Mouse (Mus musculus) G1E (cell line): ENCODE data around the gene Afmid.

Experiments used
- CTCF ChIP-seq: IDR thresholded peaks from 2 replicates; pipeline ENCODE4 v1.5.1; 2012; ENCODE audit warnings: low read depth, low read length, inconsistent platforms, mixed read lengths
- GATA1 ChIP-seq: IDR thresholded peaks from 2 replicates; pipeline ENCODE4 v1.6.1; 2012; ENCODE audit warnings: borderline replicate concordance, low read length, inconsistent platforms, mixed read lengths
- GATA2 ChIP-seq: IDR thresholded peaks from 2 replicates; pipeline ENCODE4 v1.6.1; 2012; ENCODE audit warnings: low read depth, low read length, inconsistent platforms, borderline replicate concordance
- TAL1 ChIP-seq: conservative IDR thresholded peaks from 2 replicates; pipeline ENCODE4 v1.6.1; 2012; ENCODE audit warnings: low read depth, low read length, inconsistent platforms, mixed read lengths

DNA sequence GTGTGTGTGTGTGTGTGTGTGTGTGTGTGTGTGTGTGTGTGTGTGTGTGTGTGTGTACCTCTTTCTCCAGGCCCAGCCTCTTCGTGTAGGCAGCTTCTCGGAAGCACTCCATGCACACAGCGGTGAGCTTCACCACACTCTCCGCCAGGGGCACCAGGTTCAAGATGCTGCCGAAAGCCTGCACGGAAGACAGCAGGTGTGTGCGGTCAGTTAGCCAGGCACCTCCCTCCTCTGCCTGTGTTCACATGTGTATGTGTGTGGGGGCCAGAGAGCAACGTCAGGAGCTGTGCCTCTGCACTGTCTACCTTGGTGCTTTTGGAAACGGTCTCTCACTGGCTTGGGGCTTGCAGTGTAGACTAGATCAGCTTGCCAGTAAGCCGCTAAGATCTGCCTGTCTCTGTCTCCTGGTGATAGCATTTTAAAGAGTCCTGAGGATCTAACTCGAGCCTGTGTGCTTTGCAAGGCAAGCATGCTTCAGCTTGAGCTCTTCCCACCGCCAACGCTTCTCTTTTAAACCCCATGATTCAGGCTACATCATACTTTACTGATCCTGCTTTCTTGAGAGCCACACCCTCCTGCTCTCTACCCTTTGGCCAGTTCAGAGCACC lies 9.2 kb upstream of the Afmid start:
- TF ChIP-seq CTCF = no peak
- no peak for TF ChIP-seq GATA2
- TF ChIP-seq GATA1 = no peak
- no peak for TF ChIP-seq TAL1
